Mouse (Mus musculus): ENCODE measurements around the gene Ep300. TPM values are rescaled to one million over a fixed set of nuclear protein-coding genes. Genes with fewer than 3 reads are reported as not detected.
"Not testable (repeated sequence)": the region's sequence is repeated elsewhere in the genome, so short reads cannot be mapped to it uniquely, and the experiment has no call there.

The Ep300 gene
- total RNA-seq, 2 experiments from 2014 or later = 57.8 to 59.5 TPM

- DNase-seq (ENCODE audit: low spot score in 2 of 2) = no peak
These were observed 115.0 kb downstream of the Ep300 start for GRCm38 (mm10) chr15:81700161-81700560.

GRCm38 (mm10) chr15:81700601-81701000 is 115.5 kb downstream of the Ep300 start:
- DNase-seq (ENCODE audit: low spot score in 2 of 2) = no peak

- not testable (repeated sequence) for DNase-seq (ENCODE audit: low spot score in 2 of 2)
These were observed 116.2 kb downstream of the Ep300 start for GRCm38 (mm10) chr15:81701350-81701749.

Small RNA genes within 50 kb of the gene (microRNA-seq; reads per million reads assigned to microRNA genes)
- gene Gm23880 = 0 reads per million in 2 experiments

Other genes starting within 250 kb of the Ep300 start
- gene Slc25a17, start 224.5 kb upstream of the Ep300 start, total RNA-seq (2021) = 10 to 100 TPM; 58.1 to 61.2 TPM
- gene St13, start 185.3 kb upstream of the Ep300 start, total RNA-seq (2021) = 100 to 1,000 TPM; 189 to 211 TPM
- gene Xpnpep3, start 185.2 kb upstream of the Ep300 start, total RNA-seq (2021) = 10 to 100 TPM; 11.1 to 11.5 TPM
- under 1 TPM in 1 of 2 experiments, not detected in 1; 0.25 TPM for gene Dnajb7, start 177.1 kb upstream of the Ep300 start, total RNA-seq (2021)
- gene Rbx1, start 119.1 kb upstream of the Ep300 start, total RNA-seq (2021) = 100 to 1,000 TPM; 139 to 157 TPM
- 10 to 100 TPM; 36.1 to 37.9 TPM for gene L3mbtl2, start 78.5 kb downstream of the Ep300 start, total RNA-seq (2021)
- gene Chadl, start 111.9 kb downstream of the Ep300 start, total RNA-seq (2021) = 10 to 100 TPM; 24.0 to 31.8 TPM
- 100 to 1,000 TPM; 155 to 187 TPM for gene Zc3h7b, start 159.7 kb downstream of the Ep300 start, total RNA-seq (2021)
- 100 to 1,000 TPM; 189 to 201 TPM for gene Rangap1, start 160.2 kb downstream of the Ep300 start, total RNA-seq (2021)
- 100 to 1,000 TPM; 125 to 148 TPM for gene Tef, start 217.1 kb downstream of the Ep300 start, total RNA-seq (2021)

Data from layer of hippocampus, postnatal 10 days (tissue).